Mouse (Mus musculus) MEL (cell line): ENCODE results near the gene Mtx2.

Source experiments
- CTCF ChIP-seq, 3 experiments: IDR thresholded peaks in 2 of 3; conservative IDR thresholded peaks in 1 of 3; 2 replicates each; pipeline ENCODE4 v1.5.1; 2011 to 2012; ENCODE audit warnings: low read length in 3 of 3, low read depth in 2 of 3, mild to moderate bottlenecking in 2 of 3, improper control_type of control experiment in 1 of 3, inconsistent platforms in 1 of 3, mixed read lengths in 1 of 3, moderate library complexity in 1 of 3; ENCODE audit not compliant: control insufficient read depth in 1 of 3, insufficient read depth in 1 of 3, poor library complexity in 1 of 3, severe bottlenecking in 1 of 3
- E2F4 ChIP-seq: IDR thresholded peaks from 2 replicates; pipeline ENCODE4 v1.6.1; 2011; ENCODE audit warnings: low read depth, low read length, improper control_type of control experiment, borderline replicate concordance
- ETS1 ChIP-seq: IDR thresholded peaks from 2 replicates; pipeline ENCODE4 v1.6.1; 2012; ENCODE audit warnings: low read depth, mild to moderate bottlenecking, inconsistent platforms, low read length, improper control_type of control experiment, moderate library complexity
- NELFE ChIP-seq: IDR thresholded peaks from 2 replicates; pipeline ENCODE4 v1.6.1; 2011; ENCODE audit warnings: low read depth, low read length, improper control_type of control experiment
- POLR2A ChIP-seq, 2 experiments: IDR thresholded peaks; 2 replicates each; pipeline ENCODE4 v1.6.1; 2011 to 2012; ENCODE audit warnings: low read length in 2 of 2, mild to moderate bottlenecking in 2 of 2, control low read depth in 1 of 2, improper control_type of control experiment in 1 of 2, low read depth in 1 of 2, moderate library complexity in 1 of 2; ENCODE audit not compliant: control insufficient read depth in 1 of 2, insufficient read depth in 1 of 2, poor library complexity in 1 of 2
- TBP ChIP-seq: IDR thresholded peaks from 2 replicates; pipeline ENCODE4 v1.8.0; 2011; ENCODE audit warnings: low read depth, low read length, improper control_type of control experiment

GRCm38 (mm10) chr2:74850036-74850435 lies 24.4 kb downstream of the Mtx2 start:
- no peak for TF ChIP-seq ETS1
- TF ChIP-seq E2F4 = no peak
- no peak for TF ChIP-seq CTCF (IDR thresholded peaks at IDR 0.05 in 2 of 3, conservative IDR thresholded peaks at IDR 0.05 in 1 of 3; ENCODE audit: control insufficient read depth in 1 of 3, insufficient read depth in 1 of 3, low read depth in 2 of 3, low read length in 3 of 3, poor library complexity in 1 of 3, severe bottlenecking in 1 of 3)
- no peak for TF ChIP-seq NELFE
- no peak for TF ChIP-seq TBP
- no peak for TF ChIP-seq POLR2A (IDR thresholded peaks at IDR 0.05; ENCODE audit: control insufficient read depth in 1 of 2, insufficient read depth in 1 of 2, low read depth in 1 of 2, low read length in 2 of 2, poor library complexity in 1 of 2)
